Mouse (Mus musculus) hindbrain, embryonic 15.5 days (tissue): ENCODE data around the gene Olfr1454. TPM values are rescaled to one million over a fixed set of nuclear protein-coding genes. Genes with fewer than 3 reads are reported as not detected.

Experiments
- ATAC-seq: fragments of 200-750 bp; cut with Nextera tagmentation; 2 replicates; pipeline ENCODE4 v1.8.0; 2017; ENCODE audit warnings: low read depth, moderate number of reproducible peaks, moderate TSS enrichment; ENCODE audit not compliant: low FRiP score
- H3K27ac ChIP-seq: fragments of 300-500 bp; sonication (generic); replicated peaks from 2 replicates; pipeline ENCODE4 v1.5.1; 2015; ENCODE audit warnings: mild to moderate bottlenecking, inconsistent platforms
- H3K27me3 ChIP-seq: fragments of 300-500 bp; sonication (generic); 2 replicates; pipeline ENCODE4 v1.6.1; 2015; ENCODE audit warnings: control low read depth, inconsistent platforms
- H3K36me3 ChIP-seq: fragments of 300-500 bp; sonication (generic); 2 replicates; pipeline ENCODE4 v1.6.1; 2015; ENCODE audit warnings: control low read depth, inconsistent platforms
- H3K4me1 ChIP-seq: fragments of 300-500 bp; sonication (generic); replicated peaks from 2 replicates; pipeline ENCODE4 v1.6.1; 2015; ENCODE audit warnings: control low read depth, inconsistent platforms
- H3K4me2 ChIP-seq: fragments of 300-500 bp; sonication (generic); 2 replicates; pipeline ENCODE4 v1.6.1; 2015; ENCODE audit warnings: moderate library complexity, mild to moderate bottlenecking, inconsistent platforms
- H3K4me3 ChIP-seq: fragments of 300-500 bp; sonication (generic); 2 replicates; pipeline ENCODE4 v1.5.1; 2015; ENCODE audit warnings: mild to moderate bottlenecking, inconsistent platforms
- H3K9ac ChIP-seq: fragments of 300-500 bp; sonication (generic); 2 replicates; pipeline ENCODE4 v1.6.1; 2015; ENCODE audit warnings: inconsistent platforms
- H3K9me3 ChIP-seq: fragments of 300-500 bp; sonication (generic); 2 replicates; pipeline ENCODE4 v1.6.1; 2016; ENCODE audit warnings: control low read depth, inconsistent platforms
- WGBS: fragments of 180-500 bp; shearing (Covaris S2); methylation state at CpG from one replicate; pipeline ENCODE4 v1.1.7; 2015; 5-methylcytosine and 5-hydroxymethylcytosine counted together
- polyA plus RNA-seq: library from polyadenylated mRNA; unstranded; fragments of >200 nt; fragmentation: Nextera tagmentation; extraction: Ambion mirVana; gene quantifications from 2 replicates; pipeline ENCODE4 v1.2.1, GENCODE M21; 2015

Olfr1454 gene
- polyA plus RNA-seq, result not detected in 2 replicates

- no peaks in the 10 kb centered on the region for H3K4me1 ChIP-seq
- no peak within 1 kb of the TSS for H3K27ac ChIP-seq
- H3K36me3 ChIP-seq, result no peaks in the 10 kb centered on the region
- ATAC-seq, result no peak
- H3K9me3 ChIP-seq, result peaks cover 26% of the 10 kb centered on the region; the same call in 1 of the 2 replicates
- no peak within 1 kb of the TSS for H3K4me2 ChIP-seq
- H3K27me3 ChIP-seq, result no peaks in the 10 kb centered on the region
- H3K4me3 ChIP-seq, result no peak within 1 kb of the TSS
- WGBS, result 80% methylated on average over 2 of the region's 2 CpGs
- H3K9ac ChIP-seq, result no peak within 1 kb of the TSS
These were observed at the start of gene Olfr1454 for GRCm38 (mm10) chr19:13060310-13060709. Gene Olfr1454 (plus strand): TSS chr19:13060610.

GRCm38 (mm10) chr19:13028227-13028626, 32.2 kb upstream of the Olfr1454 start, which contains the start of gene Olfr1453:
Gene Olfr1453 (minus strand): TSS chr19:13028327.
- no peak within 1 kb of the TSS for H3K9ac ChIP-seq
- H3K4me3 ChIP-seq, result no peak within 1 kb of the TSS
- H3K4me1 ChIP-seq, result no peaks in the 10 kb centered on the region
- no peaks in the 10 kb centered on the region for H3K36me3 ChIP-seq
- H3K27me3 ChIP-seq, result no peaks in the 10 kb centered on the region
- no peaks in the 10 kb centered on the region; the same call in 1 of the 2 replicates for H3K9me3 ChIP-seq
- H3K4me2 ChIP-seq, result no peak within 1 kb of the TSS
- ATAC-seq, result no peak
- H3K27ac ChIP-seq, result no peak within 1 kb of the TSS
- 64% methylated on average over 1 of the region's 1 CpGs for WGBS

- no peak overlapping the region for H3K27ac ChIP-seq
- no peaks in the 10 kb centered on the region for H3K4me1 ChIP-seq
- H3K9me3 ChIP-seq, result peaks cover 8% of the 10 kb centered on the region; the same call in 1 of the 2 replicates
- no peaks in the 10 kb centered on the region for H3K36me3 ChIP-seq
- H3K9ac ChIP-seq, result no peak overlapping the region
- H3K4me2 ChIP-seq, result no peak overlapping the region
- H3K4me3 ChIP-seq, result no peak overlapping the region
- no peak for ATAC-seq
- 86% methylated on average over 1 of the region's 1 CpGs for WGBS
- H3K27me3 ChIP-seq, result no peaks in the 10 kb centered on the region
These were observed 33.5 kb downstream of the Olfr1454 start for GRCm38 (mm10) chr19:13093908-13094307.

GRCm38 (mm10) chr19:13097791-13098190, 37.4 kb downstream of the Olfr1454 start, which contains the start of gene Olfr1457:
Gene Olfr1457 (minus strand): TSS chr19:13097891.
- 83% methylated on average over 2 of the region's 2 CpGs for WGBS
- Histone ChIP-seq H3K9ac (no peak within 1 kb of the TSS), H3K4me1 (no peaks in the 10 kb centered on the region), H3K27ac (no peak within 1 kb of the TSS), H3K27me3 (no peaks in the 10 kb centered on the region), H3K4me2 (no peak within 1 kb of the TSS), H3K4me3 (no peak within 1 kb of the TSS), H3K9me3 (no peaks in the 10 kb centered on the region), H3K36me3 (no peaks in the 10 kb centered on the region)
- ATAC-seq, result no peak

GRCm38 (mm10) chr19:13106675-13107074, 46.3 kb downstream of the Olfr1454 start, which contains the start of gene Olfr1458:
Gene Olfr1458 (minus strand): TSS chr19:13106775.
- WGBS, result 87% methylated on average over 3 of the region's 3 CpGs
- no peak for ATAC-seq
- Histone ChIP-seq H3K27ac (no peak within 1 kb of the TSS), H3K4me2 (no peak within 1 kb of the TSS), H3K4me3 (no peak within 1 kb of the TSS), H3K9ac (no peak within 1 kb of the TSS), H3K27me3 (no peaks in the 10 kb centered on the region), H3K9me3 (peaks cover 11% of the 10 kb centered on the region; the same call in 1 of the 2 replicates), H3K4me1 (no peaks in the 10 kb centered on the region), H3K36me3 (no peaks in the 10 kb centered on the region)

Other genes with a start within 250 kb of the Olfr1454 start
- gene Gm5244, start 213.9 kb upstream of the Olfr1454 start, polyA plus RNA-seq, result not detected in 2 replicates
- not detected in 2 replicates for gene Olfr1444, start 203.3 kb upstream of the Olfr1454 start, polyA plus RNA-seq
- gene Olfr1445, start 176.8 kb upstream of the Olfr1454 start, polyA plus RNA-seq, result not detected in 2 replicates
- not detected in 2 replicates for gene Olfr1446, start 167.1 kb upstream of the Olfr1454 start, polyA plus RNA-seq
- gene Olfr1447, start 156.9 kb upstream of the Olfr1454 start, polyA plus RNA-seq, result not detected in 2 replicates
- gene Olfr1448, start 136.2 kb upstream of the Olfr1454 start, polyA plus RNA-seq, result not detected in 2 replicates
- gene Olfr1449, start 129.8 kb upstream of the Olfr1454 start, polyA plus RNA-seq, result not detected in 2 replicates
- gene Olfr1450, start 110.4 kb upstream of the Olfr1454 start, polyA plus RNA-seq, result not detected in 2 replicates
- not detected in 2 replicates for gene Olfr1451, start 65.6 kb upstream of the Olfr1454 start, polyA plus RNA-seq
- not detected in 2 replicates for gene Olfr1453, start 32.3 kb upstream of the Olfr1454 start, polyA plus RNA-seq
- gene Olfr1457, start 37.3 kb downstream of the Olfr1454 start, polyA plus RNA-seq, result not detected in 2 replicates
- gene Olfr1458, start 46.2 kb downstream of the Olfr1454 start, polyA plus RNA-seq, result not detected in 2 replicates
- gene Olfr1459, start 88.9 kb downstream of the Olfr1454 start, polyA plus RNA-seq, result not detected in 2 replicates
- not detected in 2 replicates for gene Olfr1461, start 102.4 kb downstream of the Olfr1454 start, polyA plus RNA-seq
- gene Olfr1462, start 125.1 kb downstream of the Olfr1454 start, polyA plus RNA-seq, result not detected in 2 replicates
- not detected in 2 replicates for gene Olfr1463, start 170.7 kb downstream of the Olfr1454 start, polyA plus RNA-seq